ENCODE assay signal across 28 mouse cellular contexts in the genomic region with DNA sequence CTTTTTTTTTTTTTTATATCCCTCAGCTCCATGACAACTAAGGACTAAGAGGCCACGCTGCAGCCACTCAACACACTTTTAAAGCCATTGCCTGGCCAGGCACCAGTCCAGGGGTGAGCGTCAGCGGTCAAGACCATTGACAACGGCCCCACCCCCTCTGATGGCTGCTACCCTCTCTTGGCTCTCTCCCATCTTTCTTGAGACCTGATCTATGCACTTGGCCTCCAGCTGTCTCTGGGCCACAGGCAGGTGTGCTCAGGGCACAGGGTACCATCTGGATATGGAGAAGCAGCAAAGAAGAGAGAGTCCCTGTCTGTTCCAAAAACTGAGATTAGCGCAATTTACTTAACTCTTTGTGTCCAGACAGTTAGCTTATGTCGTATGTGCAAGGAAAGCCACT.
DNase-seq lines count a peak whose midpoint lies in the region; ATAC-seq and TF ChIP-seq lines count a peak whose summit lies in the region.
"Had no signal": no experiment of that assay in that cellular context is flagged by ENCODE, and none has a peak within 500 bp of the region (broad histone marks: within the 10 kb centered on the region; RNA-seq: fewer than 3 reads in every experiment).

No protein-coding gene starts in this region.

- no peak overlapping the region for H3K27ac ChIP-seq in gastrocnemius, adult 2 months
- no peak overlapping the region for H3K27ac ChIP-seq in hindbrain, embryonic 15.5 days (replicated peaks)
- H3K27ac ChIP-seq in hindbrain, embryonic 11.5 days (ENCODE audit: low read depth, low read length), result no peak overlapping the region
- H3K27ac ChIP-seq: embryonic facial prominence, embryonic 10.5 days; embryonic facial prominence, embryonic 15.5 days; forebrain, embryonic 12.5 days; heart, adult 2 months; kidney, postnatal 0 days; limb, embryonic 12.5 days; liver, embryonic 15.5 days; macrophage; midbrain, embryonic 13.5 days; neural tube, embryonic 15.5 days had no signal

- no peak overlapping the region for H3K4me2 ChIP-seq in hindbrain, embryonic 15.5 days
- no peak overlapping the region for H3K4me2 ChIP-seq in hindbrain, embryonic 11.5 days (replicated peaks; ENCODE audit: low read depth, low read length)
- H3K4me2 ChIP-seq: embryonic facial prominence, embryonic 15.5 days; forebrain, embryonic 12.5 days; limb, embryonic 12.5 days; liver, embryonic 15.5 days; lung, embryonic 14.5 days; midbrain, embryonic 13.5 days; neural tube, embryonic 15.5 days had no signal

- intact Hi-C loops in gastrocnemius, adult 2 months (cut with DNase I), result no loop called here
- intact Hi-C loops in left cerebral cortex, postnatal 4 days (cut with DNase I), result no loop called here
- intact Hi-C loops in left cerebral cortex, postnatal 25 days (cut with DNase I), result no loop called here

- no peaks in the 10 kb centered on the region for H3K36me3 ChIP-seq in hindbrain, embryonic 15.5 days
- H3K36me3 ChIP-seq in hindbrain, embryonic 11.5 days (ENCODE audit: control insufficient read depth, insufficient read depth, low read length), result no peaks in the 10 kb centered on the region
- H3K36me3 ChIP-seq: embryonic facial prominence, embryonic 10.5 days; embryonic facial prominence, embryonic 15.5 days; forebrain, embryonic 12.5 days; limb, embryonic 12.5 days; liver, embryonic 15.5 days; midbrain, embryonic 13.5 days; neural tube, embryonic 15.5 days had no signal

- H3K9me3 ChIP-seq in hindbrain, embryonic 15.5 days, result no peaks in the 10 kb centered on the region
- H3K9me3 ChIP-seq in hindbrain, embryonic 11.5 days (ENCODE audit: control insufficient read depth, low read length), result no peaks in the 10 kb centered on the region
- H3K9me3 ChIP-seq: embryonic facial prominence, embryonic 10.5 days; embryonic facial prominence, embryonic 15.5 days; forebrain, embryonic 12.5 days; limb, embryonic 12.5 days; liver, embryonic 15.5 days; midbrain, embryonic 13.5 days; neural tube, embryonic 15.5 days had no signal

- H3K9ac ChIP-seq in hindbrain, embryonic 15.5 days, result no peak overlapping the region
- no peak overlapping the region for H3K9ac ChIP-seq in hindbrain, embryonic 11.5 days (ENCODE audit: low read depth, low read length)
- H3K9ac ChIP-seq: embryonic facial prominence, embryonic 15.5 days; forebrain, embryonic 12.5 days; forebrain, postnatal 0 days; limb, embryonic 12.5 days; liver, embryonic 15.5 days; lung, embryonic 14.5 days; midbrain, embryonic 13.5 days; neural tube, embryonic 15.5 days had no signal

- no peak for TF ChIP-seq CTCF in gastrocnemius, adult 2 months (IDR thresholded peaks at IDR 0.05)

- H3K4me3 ChIP-seq in gastrocnemius, adult 2 months, result no peak overlapping the region
- no peak overlapping the region for H3K4me3 ChIP-seq in hindbrain, embryonic 15.5 days
- no peak overlapping the region for H3K4me3 ChIP-seq in hindbrain, embryonic 11.5 days (ENCODE audit: low read depth, low read length)
- H3K4me3 ChIP-seq: embryonic facial prominence, embryonic 10.5 days; embryonic facial prominence, embryonic 15.5 days; forebrain, embryonic 12.5 days; heart, adult 2 months; limb, embryonic 12.5 days; liver, embryonic 15.5 days; midbrain, embryonic 13.5 days; neural tube, embryonic 15.5 days had no signal

- peak; percentile 51; the same call in 1 of the 2 replicates for ATAC-seq in hindbrain, embryonic 15.5 days (ENCODE audit: low FRiP score, low read depth)
- no peak for ATAC-seq in hindbrain, embryonic 11.5 days (ENCODE audit: low FRiP score)
- ATAC-seq: CD4-positive, CD25-positive, alpha-beta regulatory T cell, adult 4 months; forebrain, postnatal 0 days; midbrain, embryonic 13.5 days had no signal

- DNase-seq in gastrocnemius, adult 2 months, result peak; percentile 49
- DNase-seq in gastrocnemius, postnatal 4 days (ENCODE audit: low spot score in 2 of 2), result no peak
- no peak for DNase-seq in hindbrain, embryonic 11.5 days (ENCODE audit: low spot score)
- DNase-seq in left cerebral cortex, postnatal 4 days, result peak; percentile 68
- DNase-seq in left cerebral cortex, postnatal 25 days (ENCODE audit: low spot score in 2 of 2), result no peak
- DNase-seq: adrenal gland, postnatal 14 days; cerebellum, adult 18-20 months; forebrain, postnatal 0 days; gastrocnemius, postnatal 25 days; heart, adult 2 months; heart, postnatal 36 days; kidney, adult 2 months; layer of hippocampus, adult 9-11 months; lung, embryonic 14.5 days; retina, postnatal 1 day; right cerebral cortex, postnatal 14 days; thymus, postnatal 14 days had no signal

- H3K4me1 ChIP-seq in hindbrain, embryonic 15.5 days (replicated peaks), result 0 out of 2 replicates have a peak, but pooled peaks cover 5% of the 10 kb centered on the region
- no peaks in the 10 kb centered on the region for H3K4me1 ChIP-seq in hindbrain, embryonic 11.5 days (replicated peaks; ENCODE audit: control insufficient read depth, insufficient read depth, low read length)
- H3K4me1 ChIP-seq: forebrain, embryonic 12.5 days; limb, embryonic 12.5 days; liver, embryonic 15.5 days; midbrain, embryonic 13.5 days; neural tube, embryonic 15.5 days had no signal

- 71% methylated on average over 6 of the region's 6 CpGs for WGBS in hindbrain, embryonic 15.5 days
- 92% methylated on average over 6 of the region's 6 CpGs for WGBS in hindbrain, embryonic 11.5 days

- H3K27me3 ChIP-seq in hindbrain, embryonic 15.5 days, result no peaks in the 10 kb centered on the region
- no peaks in the 10 kb centered on the region for H3K27me3 ChIP-seq in hindbrain, embryonic 11.5 days (ENCODE audit: control insufficient read depth, insufficient read depth, low read length)
- H3K27me3 ChIP-seq: embryonic facial prominence, embryonic 15.5 days; forebrain, embryonic 12.5 days; limb, embryonic 12.5 days; liver, embryonic 15.5 days; midbrain, embryonic 13.5 days; neural tube, embryonic 15.5 days had no signal

Comparison
In these comparisons a context has a peak if more than half of its experiments do, and no peak if none do; other contexts are left out.
1. DNase-seq: peak in gastrocnemius, adult 2 months (single experiment) and left cerebral cortex, postnatal 4 days (single experiment); none in gastrocnemius, postnatal 4 days (0 of 2), hindbrain, embryonic 11.5 days (single experiment) and left cerebral cortex, postnatal 25 days (0 of 2).